Mouse (Mus musculus) MEL-GATA-1-ER (cell line): Measurements from ENCODE around the gene Dcaf7.
A peak's percentile ranks its signal among the peaks of the same experiment; 100 is the strongest.

Experiments
- DNase-seq: peaks from one replicate; pipeline ENCODE4 v3.0.0-alpha.2; 2012; ENCODE audit warnings: low read depth; ENCODE audit errors: extremely low read depth

Gene Dcaf7

GRCm38 (mm10) chr11:106106047-106106587 is 69.4 kb downstream of the Dcaf7 start:
- DNase-seq: peak; percentile 63
